Mouse (Mus musculus): ENCODE measurements at regions not wholly inside any gene's neighbourhood (a gene's known extent, or its start where the extent isn't known, plus 50 kb on each side); places are given as distances from the start of the nearest gene placed in this dataset.

GRCm38 (mm10) chr2:171985813-171986572 lies 57.3 kb downstream of the Cbln4 start:
- no peak for TF ChIP-seq CTCF (IDR thresholded peaks at IDR 0.05; ENCODE audit: low read depth)
- Histone ChIP-seq H3K9ac (ENCODE audit: low read depth, low read length) (no peak overlapping the region), H3K27ac (ENCODE audit: low read depth, low read length) (no peak overlapping the region), H3K9me3 (ENCODE audit: control insufficient read depth) (no peaks in the 10 kb centered on the region), H3K27me3 (replicated peaks; ENCODE audit: control insufficient read depth, insufficient read depth, low read length) (no peaks in the 10 kb centered on the region), H3K4me2 (replicated peaks; ENCODE audit: low read depth) (no peak overlapping the region), H3K36me3 (ENCODE audit: control insufficient read depth, insufficient read depth) (no peaks in the 10 kb centered on the region), H3K4me1 (replicated peaks; ENCODE audit: control insufficient read depth, insufficient read depth, low read length) (no peaks in the 10 kb centered on the region), H3K4me3 (ENCODE audit: low read depth, low read length) (no peak overlapping the region)
- WGBS = 43% methylated on average over 8 of the region's 8 CpGs
- no peak for ATAC-seq

- 66% methylated on average over 13 of the region's 13 CpGs for WGBS
- TF ChIP-seq CTCF (IDR thresholded peaks at IDR 0.05; ENCODE audit: low read depth) = no peak
Observed at GRCm38 (mm10) chr2:171969311-171969905, 73.9 kb downstream of the Cbln4 start.

GRCm38 (mm10) chr2:171946569-171947250 lies 96.6 kb downstream of the Cbln4 start:
- H3K4me3 ChIP-seq (ENCODE audit: low read depth, low read length) = no peak overlapping the region

More at GRCm38 (mm10) chr2:171969311-171969905, 73.9 kb downstream of the Cbln4 start:
- Histone ChIP-seq H3K4me3 (ENCODE audit: low read depth, low read length) (no peak overlapping the region), H3K9me3 (ENCODE audit: control insufficient read depth) (no peaks in the 10 kb centered on the region), H3K4me1 (replicated peaks; ENCODE audit: control insufficient read depth, insufficient read depth, low read length) (no peaks in the 10 kb centered on the region), H3K27me3 (replicated peaks; ENCODE audit: control insufficient read depth, insufficient read depth, low read length) (no peaks in the 10 kb centered on the region), H3K9ac (ENCODE audit: low read depth, low read length) (no peak overlapping the region), H3K36me3 (ENCODE audit: control insufficient read depth, insufficient read depth) (no peaks in the 10 kb centered on the region), H3K4me2 (replicated peaks; ENCODE audit: low read depth) (no peak overlapping the region), H3K27ac (ENCODE audit: low read depth, low read length) (no peak overlapping the region)
- no peak for ATAC-seq

DNA sequence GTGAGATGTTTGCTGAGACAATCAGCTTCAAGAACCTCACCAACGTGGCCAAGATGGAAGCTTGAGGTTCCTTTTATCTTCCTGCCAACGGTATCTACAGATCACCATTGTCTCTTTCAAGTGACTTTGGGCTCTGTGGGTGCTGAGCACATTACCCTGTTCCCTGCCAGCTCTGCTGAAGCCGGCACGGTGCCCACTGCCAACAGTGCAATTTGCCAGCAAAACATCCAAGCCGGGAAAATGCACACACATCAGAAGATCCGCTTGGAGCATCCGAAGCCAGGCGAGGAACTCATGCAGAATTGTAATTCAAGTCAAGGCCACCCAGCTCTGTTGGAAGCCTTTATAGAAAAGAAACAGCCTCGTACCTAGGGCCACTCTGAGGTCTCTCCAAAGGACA lies 100.6 kb downstream of the Cbln4 start:
- WGBS = 88% methylated on average over 9 of the region's 9 CpGs
- H3K9ac ChIP-seq (ENCODE audit: low read depth, low read length) = no peak overlapping the region
- no peak overlapping the region for H3K27ac ChIP-seq (ENCODE audit: low read depth, low read length)
- H3K27me3 ChIP-seq (replicated peaks; ENCODE audit: control insufficient read depth, insufficient read depth, low read length) = no peaks in the 10 kb centered on the region
- H3K4me1 ChIP-seq (replicated peaks; ENCODE audit: control insufficient read depth, insufficient read depth, low read length) = no peaks in the 10 kb centered on the region
- H3K9me3 ChIP-seq (ENCODE audit: control insufficient read depth) = no peaks in the 10 kb centered on the region
- no peak overlapping the region for H3K4me2 ChIP-seq (replicated peaks; ENCODE audit: low read depth)
- no peak overlapping the region for H3K4me3 ChIP-seq (ENCODE audit: low read depth, low read length)
- no peak for ATAC-seq
- no peaks in the 10 kb centered on the region for H3K36me3 ChIP-seq (ENCODE audit: control insufficient read depth, insufficient read depth)
- no peak for TF ChIP-seq CTCF (IDR thresholded peaks at IDR 0.05; ENCODE audit: low read depth)

More at GRCm38 (mm10) chr2:171946569-171947250, 96.6 kb downstream of the Cbln4 start:
- ATAC-seq = no peak
- Histone ChIP-seq H3K36me3 (ENCODE audit: control insufficient read depth, insufficient read depth) (no peaks in the 10 kb centered on the region), H3K4me1 (replicated peaks; ENCODE audit: control insufficient read depth, insufficient read depth, low read length) (no peaks in the 10 kb centered on the region), H3K9ac (ENCODE audit: low read depth, low read length) (no peak overlapping the region), H3K9me3 (ENCODE audit: control insufficient read depth) (no peaks in the 10 kb centered on the region), H3K27ac (ENCODE audit: low read depth, low read length) (no peak overlapping the region), H3K4me2 (replicated peaks; ENCODE audit: low read depth) (no peak overlapping the region), H3K27me3 (replicated peaks; ENCODE audit: control insufficient read depth, insufficient read depth, low read length) (no peaks in the 10 kb centered on the region)
- WGBS = 76% methylated on average over 7 of the region's 7 CpGs
- no peak for TF ChIP-seq CTCF (IDR thresholded peaks at IDR 0.05; ENCODE audit: low read depth)

- WGBS = 62% methylated on average over 13 of the region's 13 CpGs
Observed at GRCm38 (mm10) chr2:171935646-171936325, 107.5 kb downstream of the Cbln4 start.

DNA sequence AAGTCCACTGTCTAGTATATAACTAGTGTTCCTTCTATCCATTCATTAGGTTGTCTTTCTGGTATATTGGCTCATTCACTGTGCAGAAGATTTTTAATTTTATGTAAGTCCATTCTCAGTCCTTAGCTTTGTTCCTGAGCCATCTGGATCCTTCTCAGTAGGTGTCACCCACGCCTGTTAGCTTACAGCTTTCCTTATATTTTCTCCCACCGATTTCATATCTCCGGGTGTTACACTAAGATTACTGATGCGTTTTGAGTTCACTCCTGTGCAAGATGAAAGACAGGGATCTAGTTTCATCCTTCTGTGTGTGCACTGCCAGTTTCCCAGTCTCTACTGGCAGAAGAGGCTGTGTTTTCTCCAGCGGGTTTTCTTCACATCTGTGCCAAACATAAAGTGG lies 122.3 kb downstream of the Cbln4 start:
- Histone ChIP-seq H3K4me3 (ENCODE audit: low read depth, low read length) (no peak overlapping the region), H3K36me3 (ENCODE audit: control insufficient read depth, insufficient read depth) (no peaks in the 10 kb centered on the region), H3K27ac (ENCODE audit: low read depth, low read length) (no peak overlapping the region), H3K27me3 (replicated peaks; ENCODE audit: control insufficient read depth, insufficient read depth, low read length) (no peaks in the 10 kb centered on the region), H3K4me2 (replicated peaks; ENCODE audit: low read depth) (no peak overlapping the region), H3K9ac (ENCODE audit: low read depth, low read length) (no peak overlapping the region), H3K4me1 (replicated peaks; ENCODE audit: control insufficient read depth, insufficient read depth, low read length) (no peaks in the 10 kb centered on the region), H3K9me3 (ENCODE audit: control insufficient read depth) (no peaks in the 10 kb centered on the region)
- ATAC-seq = no peak
- 84% methylated on average over 5 of the region's 5 CpGs for WGBS
- TF ChIP-seq CTCF (IDR thresholded peaks at IDR 0.05; ENCODE audit: low read depth) = no peak

More at GRCm38 (mm10) chr2:171935646-171936325, 107.5 kb downstream of the Cbln4 start:
- Histone ChIP-seq H3K27ac (ENCODE audit: low read depth, low read length) (no peak overlapping the region), H3K4me1 (replicated peaks; ENCODE audit: control insufficient read depth, insufficient read depth, low read length) (no peaks in the 10 kb centered on the region), H3K4me3 (ENCODE audit: low read depth, low read length) (no peak overlapping the region), H3K9ac (ENCODE audit: low read depth, low read length) (no peak overlapping the region), H3K36me3 (ENCODE audit: control insufficient read depth, insufficient read depth) (no peaks in the 10 kb centered on the region), H3K4me2 (replicated peaks; ENCODE audit: low read depth) (no peak overlapping the region), H3K9me3 (ENCODE audit: control insufficient read depth) (no peaks in the 10 kb centered on the region), H3K27me3 (replicated peaks; ENCODE audit: control insufficient read depth, insufficient read depth, low read length) (no peaks in the 10 kb centered on the region)
- ATAC-seq = no peak
- no peak for TF ChIP-seq CTCF (IDR thresholded peaks at IDR 0.05; ENCODE audit: low read depth)

Data from intestine, postnatal 0 days (tissue).